Mouse (Mus musculus) intestine, postnatal 0 days (tissue): ENCODE measurements around the gene Mypn. TPM values are rescaled to one million over a fixed set of nuclear protein-coding genes. Genes with fewer than 3 reads are reported as not detected.
A peak's percentile ranks its signal among the peaks of the same experiment; 100 is the strongest.

ENCODE experiments used
- ATAC-seq: fragments of 200-750 bp; cut with Nextera tagmentation; 2 replicates; pipeline ENCODE4 v1.8.0; 2017; ENCODE audit warnings: mild to moderate bottlenecking, moderate TSS enrichment, moderate library complexity
- H3K27ac ChIP-seq: fragments of 300-500 bp; sonication (generic); 2 replicates; pipeline ENCODE4 v1.5.1; 2014; ENCODE audit warnings: mild to moderate bottlenecking, low read depth, low read length, moderate library complexity
- H3K27me3 ChIP-seq: fragments of 300-500 bp; sonication (generic); replicated peaks from 2 replicates; pipeline ENCODE4 v1.6.1; 2014; ENCODE audit warnings: low read length, mixed read lengths; ENCODE audit not compliant: control insufficient read depth, insufficient read depth
- H3K36me3 ChIP-seq: fragments of 300-500 bp; sonication (generic); 2 replicates; pipeline ENCODE4 v1.6.1; 2014; ENCODE audit warnings: mild to moderate bottlenecking, moderate library complexity; ENCODE audit not compliant: control insufficient read depth, insufficient read depth
- H3K4me1 ChIP-seq: fragments of 300-500 bp; sonication (generic); replicated peaks from 2 replicates; pipeline ENCODE4 v1.6.1; 2014; ENCODE audit warnings: antibody characterized with exemption, low read length, mixed read lengths; ENCODE audit not compliant: control insufficient read depth, insufficient read depth
- H3K4me2 ChIP-seq: fragments of 300-500 bp; sonication (generic); replicated peaks from 2 replicates; pipeline ENCODE4 v1.6.1; 2014; ENCODE audit warnings: low read depth, mild to moderate bottlenecking, moderate library complexity
- H3K4me3 ChIP-seq: fragments of 300-500 bp; sonication (generic); 2 replicates; pipeline ENCODE4 v1.5.1; 2014; ENCODE audit warnings: low read depth, low read length
- H3K9ac ChIP-seq: fragments of 300-500 bp; sonication (generic); 2 replicates; pipeline ENCODE4 v1.6.1; 2014; ENCODE audit warnings: mild to moderate bottlenecking, low read depth, low read length
- H3K9me3 ChIP-seq: fragments of 300-500 bp; sonication (generic); 2 replicates; pipeline ENCODE4 v1.6.1; 2016; ENCODE audit warnings: mixed run types; ENCODE audit not compliant: control insufficient read depth
- CTCF ChIP-seq: sonication (generic); IDR thresholded peaks from 2 replicates; pipeline ENCODE4 v1.5.1; 2016; ENCODE audit warnings: low read depth, mild to moderate bottlenecking, control low read depth, antibody characterized with exemption, moderate library complexity
- WGBS: fragments of 180-500 bp; shearing (Covaris S2); extraction: QIAGEN DNeasy Blood & Tissue Kit; methylation state at CpG from one replicate; pipeline ENCODE4 v1.1.7; 2014; 5-methylcytosine and 5-hydroxymethylcytosine counted together
- polyA plus RNA-seq: library from polyadenylated mRNA; unstranded; fragments of >200 nt; fragmentation: Nextera tagmentation; extraction: Ambion mirVana; gene quantifications from 2 replicates; pipeline ENCODE4 v1.2.1, GENCODE M21; 2015

Mypn gene
- polyA plus RNA-seq, 1 experiment from 2014 or later = 0.03 TPM

DNA sequence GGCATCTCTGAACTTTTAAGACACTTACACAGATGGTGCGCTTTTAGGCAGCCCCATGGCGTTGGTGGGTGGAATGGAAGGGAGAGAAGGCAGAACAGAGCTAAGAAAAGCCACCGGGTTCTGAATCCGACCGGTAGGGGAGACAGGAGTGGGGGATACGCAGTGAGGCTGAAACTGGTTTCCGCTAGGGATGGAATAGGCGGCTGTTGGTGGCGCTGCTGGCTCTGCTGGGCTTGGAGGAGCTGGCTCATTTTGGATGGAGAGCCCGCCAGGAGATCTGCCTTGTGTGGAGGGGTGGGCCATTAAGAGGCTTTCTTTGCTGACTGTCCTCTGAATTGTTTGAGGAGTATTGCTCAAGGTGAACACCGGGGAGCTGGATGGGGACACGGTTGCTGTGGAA lies 68.1 kb downstream of the Mypn start:
- Histone ChIP-seq H3K4me1 (no peaks in the 10 kb centered on the region), H3K9ac (no peak overlapping the region), H3K36me3 (no peaks in the 10 kb centered on the region), H3K27ac (no peak overlapping the region), H3K9me3 (no peaks in the 10 kb centered on the region), H3K27me3 (no peaks in the 10 kb centered on the region), H3K4me2 (no peak overlapping the region), H3K4me3 (no peak overlapping the region)
- no peak for TF ChIP-seq CTCF
- WGBS = 52% methylated on average over 12 of the region's 12 CpGs
- no peak for ATAC-seq

DNA sequence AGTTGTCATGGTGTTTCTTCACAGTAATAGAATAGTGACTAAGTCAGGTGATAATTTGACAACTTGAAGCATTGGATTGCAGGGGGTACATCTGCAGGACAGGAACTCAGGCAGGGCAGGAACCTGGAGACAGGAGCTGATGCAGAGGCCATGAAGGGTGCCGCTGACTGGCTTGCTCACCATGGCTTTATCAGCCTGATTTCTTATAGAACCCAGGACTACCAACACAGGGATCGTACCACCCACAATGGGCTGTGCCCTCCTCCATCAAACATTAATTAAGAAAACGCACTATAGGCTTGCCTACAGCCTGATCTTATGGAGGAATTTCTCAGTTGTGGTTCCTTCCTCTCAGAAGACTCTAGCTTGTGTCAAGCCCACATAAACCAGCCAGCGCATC lies 70.4 kb downstream of the Mypn start:
- no peak for TF ChIP-seq CTCF
- H3K36me3 ChIP-seq = no peaks in the 10 kb centered on the region
- no peak overlapping the region for H3K4me3 ChIP-seq
- H3K4me2 ChIP-seq = no peak overlapping the region
- H3K27me3 ChIP-seq = no peaks in the 10 kb centered on the region
- 86% methylated on average over 4 of the region's 4 CpGs for WGBS
- ATAC-seq = no peak
- H3K9ac ChIP-seq = no peak overlapping the region
- no peaks in the 10 kb centered on the region for H3K4me1 ChIP-seq
- H3K9me3 ChIP-seq = no peaks in the 10 kb centered on the region
- no peak overlapping the region for H3K27ac ChIP-seq

DNA sequence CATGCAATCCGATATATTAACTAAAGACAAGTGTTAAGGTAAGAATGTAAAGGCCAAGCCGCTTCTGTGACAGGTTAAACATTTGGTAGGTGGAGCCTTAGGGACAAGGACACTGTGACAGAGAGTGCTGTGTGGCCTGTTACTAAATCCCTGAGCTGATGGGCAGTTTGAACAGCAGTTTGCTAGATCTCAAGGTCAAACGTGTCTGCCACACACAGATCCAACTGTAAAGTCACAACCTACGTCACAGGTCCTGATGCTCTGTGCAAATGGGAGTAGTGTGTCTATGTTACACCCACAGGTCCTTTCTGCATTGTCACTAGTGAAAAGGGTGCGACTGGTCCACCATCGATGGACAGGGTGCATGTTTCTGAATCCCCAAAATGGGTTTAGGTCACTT lies 71.4 kb downstream of the Mypn start:
- Histone ChIP-seq H3K36me3 (no peaks in the 10 kb centered on the region), H3K9ac (no peak overlapping the region), H3K9me3 (no peaks in the 10 kb centered on the region), H3K4me2 (no peak overlapping the region), H3K4me1 (no peaks in the 10 kb centered on the region), H3K4me3 (no peak overlapping the region), H3K27ac (no peak overlapping the region), H3K27me3 (no peaks in the 10 kb centered on the region)
- TF ChIP-seq CTCF = no peak
- WGBS = 86% methylated on average over 6 of the region's 6 CpGs
- no peak for ATAC-seq

DNA sequence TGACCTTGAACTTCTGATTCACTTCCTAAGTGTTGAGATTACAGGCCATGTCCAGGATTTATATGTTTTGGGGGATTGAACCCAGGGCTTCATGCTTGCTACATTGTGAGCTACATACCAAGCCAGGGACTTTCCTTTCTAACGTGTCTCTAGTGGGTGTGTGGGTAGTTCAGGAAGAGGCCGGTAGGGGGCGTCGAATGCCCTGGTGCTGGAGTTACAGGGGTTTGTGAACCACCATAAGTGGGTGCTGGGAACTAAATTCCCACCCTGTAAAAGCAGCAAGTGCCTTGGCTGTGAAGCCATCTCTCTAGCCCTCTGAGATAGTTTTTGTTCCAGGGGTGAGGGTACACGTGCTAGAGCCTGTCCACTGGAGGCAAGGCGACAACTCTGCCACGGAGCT lies 73.3 kb downstream of the Mypn start:
- Histone ChIP-seq H3K36me3 (no peaks in the 10 kb centered on the region), H3K9ac (no peak overlapping the region), H3K9me3 (no peaks in the 10 kb centered on the region), H3K4me2 (no peak overlapping the region), H3K4me1 (no peaks in the 10 kb centered on the region), H3K4me3 (no peak overlapping the region), H3K27me3 (no peaks in the 10 kb centered on the region), H3K27ac (no peak overlapping the region)
- TF ChIP-seq CTCF = 0 out of 2 replicates have a peak, but pooled peaks have one; percentile 11
- no peak for ATAC-seq
- 67% methylated on average over 7 of the region's 7 CpGs for WGBS

DNA sequence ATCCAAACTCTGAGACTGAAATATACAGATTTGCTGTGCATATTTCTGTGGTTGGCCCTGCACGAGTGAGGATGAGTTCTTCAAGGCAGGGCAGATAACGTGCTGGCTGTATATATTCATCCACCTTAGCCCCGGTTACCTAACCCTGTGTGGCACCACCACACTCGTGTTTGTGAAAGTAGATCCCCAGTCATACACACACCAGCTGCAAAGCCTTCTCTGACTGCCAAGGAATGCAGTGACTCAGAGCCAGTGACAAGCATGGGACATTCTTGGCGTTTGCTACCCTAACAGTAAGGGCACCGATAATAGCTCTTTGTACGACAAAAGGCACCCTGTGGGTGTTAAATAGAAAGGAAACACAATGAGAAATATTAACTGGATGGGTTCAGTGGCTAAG lies 75.5 kb downstream of the Mypn start:
- no peak overlapping the region for H3K27ac ChIP-seq
- no peak overlapping the region for H3K4me3 ChIP-seq
- no peak overlapping the region for H3K4me2 ChIP-seq
- WGBS = 67% methylated on average over 7 of the region's 7 CpGs
- ATAC-seq = no peak
- H3K9me3 ChIP-seq = no peaks in the 10 kb centered on the region
- no peak overlapping the region for H3K9ac ChIP-seq
- no peaks in the 10 kb centered on the region for H3K27me3 ChIP-seq
- no peaks in the 10 kb centered on the region for H3K4me1 ChIP-seq
- no peaks in the 10 kb centered on the region for H3K36me3 ChIP-seq
- TF ChIP-seq CTCF = no peak

DNA sequence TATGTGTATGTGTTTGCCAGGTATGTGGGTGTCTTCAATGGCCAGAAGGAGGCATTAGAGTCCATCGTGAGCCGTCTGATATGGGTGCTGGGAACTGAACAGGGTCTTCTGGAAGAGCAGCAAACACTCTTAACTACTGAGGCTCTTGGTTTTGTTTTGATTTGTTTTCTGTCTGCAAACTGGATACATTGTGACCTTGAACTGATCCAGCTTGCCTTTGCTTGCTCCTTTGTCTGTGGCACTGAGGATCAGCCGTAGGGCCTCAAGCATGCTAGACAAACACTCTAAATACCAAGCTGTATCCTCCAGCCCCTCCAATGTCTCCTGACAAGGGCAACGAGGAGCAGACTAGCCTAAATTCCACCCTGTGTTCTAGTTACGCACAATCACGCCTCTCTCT lies 76.6 kb downstream of the Mypn start:
- Histone ChIP-seq H3K9ac (no peak overlapping the region), H3K4me2 (no peak overlapping the region), H3K9me3 (no peaks in the 10 kb centered on the region), H3K27me3 (no peaks in the 10 kb centered on the region), H3K4me1 (no peaks in the 10 kb centered on the region), H3K4me3 (no peak overlapping the region), H3K36me3 (no peaks in the 10 kb centered on the region), H3K27ac (no peak overlapping the region)
- ATAC-seq = no peak
- no peak for TF ChIP-seq CTCF
- WGBS = 91% methylated on average over 6 of the region's 6 CpGs

DNA sequence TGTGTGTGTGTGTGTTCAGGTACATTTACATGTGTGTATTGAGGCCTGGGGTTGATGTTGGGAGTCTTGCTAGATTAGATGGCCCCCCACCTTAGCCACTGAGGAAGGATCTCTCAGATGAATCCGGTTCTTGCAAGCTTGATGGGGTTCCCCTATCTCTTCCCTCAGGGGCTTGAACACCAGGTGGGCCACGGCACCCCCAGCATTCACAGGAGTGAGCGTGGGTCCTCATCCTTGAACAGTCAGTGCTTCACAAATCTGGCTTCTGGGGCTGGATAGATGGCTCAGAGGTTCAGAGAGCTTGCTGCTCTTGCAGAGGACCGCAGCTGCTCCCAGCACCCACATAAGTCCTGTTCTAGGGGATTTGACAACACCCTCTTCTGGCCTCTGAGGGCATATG lies 77.6 kb downstream of the Mypn start:
- no peaks in the 10 kb centered on the region for H3K4me1 ChIP-seq
- no peak overlapping the region for H3K9ac ChIP-seq
- H3K9me3 ChIP-seq = no peaks in the 10 kb centered on the region
- TF ChIP-seq CTCF = no peak
- no peaks in the 10 kb centered on the region for H3K27me3 ChIP-seq
- 86% methylated on average over 4 of the region's 4 CpGs for WGBS
- ATAC-seq = no peak
- H3K27ac ChIP-seq = no peak overlapping the region
- H3K4me2 ChIP-seq = no peak overlapping the region
- H3K4me3 ChIP-seq = no peak overlapping the region
- no peaks in the 10 kb centered on the region for H3K36me3 ChIP-seq
